Mouse (Mus musculus): Measurements from ENCODE around the gene Pcdh7. TPM values are rescaled to one million over a fixed set of nuclear protein-coding genes. Genes with fewer than 3 reads are reported as not detected.

The Pcdh7 gene
- polyA plus RNA-seq, 1 experiment from 2014 or later, result 28.9 TPM

DNA sequence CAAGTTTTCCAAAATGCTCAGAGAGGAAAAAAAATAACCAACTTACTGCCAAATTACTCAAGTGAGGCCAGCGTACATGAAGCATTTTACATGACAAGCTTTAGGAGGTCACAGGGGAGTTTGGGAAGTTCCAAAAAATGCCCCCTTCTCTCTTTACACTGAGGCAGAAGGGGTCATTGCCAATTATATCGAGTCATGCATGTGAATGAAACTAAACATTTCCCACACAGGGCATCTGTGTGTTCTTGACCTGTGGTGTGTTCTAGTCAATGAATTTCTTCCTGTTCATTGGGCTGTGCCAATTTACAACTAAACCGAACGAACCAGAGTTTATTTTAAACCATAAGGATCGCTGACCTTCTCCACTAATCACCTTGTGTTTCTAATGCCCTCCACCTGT lies 86.1 kb downstream of the Pcdh7 start:
- 73% methylated on average over 5 of the region's 5 CpGs for WGBS
- ATAC-seq, result no peak

DNA sequence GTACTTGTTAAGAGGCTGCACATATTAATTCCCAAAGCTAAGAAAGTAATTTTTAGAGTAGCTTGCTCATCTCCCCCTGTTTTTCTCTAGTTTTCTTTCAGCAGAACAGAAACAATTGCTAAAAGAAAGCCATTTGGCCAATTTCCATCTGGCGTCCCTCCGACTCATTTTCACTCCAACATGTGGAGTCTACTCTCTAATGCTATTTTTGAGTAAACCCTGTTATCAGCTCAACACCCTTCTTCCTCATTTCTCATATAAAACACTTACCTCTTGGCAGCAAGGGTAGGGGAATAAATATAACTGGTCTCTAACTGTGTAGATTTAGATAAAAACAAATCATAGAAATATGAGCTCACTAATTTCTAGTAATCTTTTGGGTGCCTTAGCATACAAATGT lies 89.6 kb downstream of the Pcdh7 start:
- WGBS, result 51% methylated on average over 2 of the region's 2 CpGs
- Histone ChIP-seq H3K4me1 (ENCODE audit: control insufficient read depth, insufficient read depth, low read depth, low read length) (no peaks in the 10 kb centered on the region), H3K27me3 (replicated peaks; ENCODE audit: control insufficient read depth, insufficient read depth, low read length) (no peaks in the 10 kb centered on the region), H3K9me3 (ENCODE audit: control insufficient read depth, low read length) (no peaks in the 10 kb centered on the region), H3K9ac (ENCODE audit: low read depth, low read length) (no peak overlapping the region), H3K4me2 (ENCODE audit: low read length) (no peak overlapping the region), H3K4me3 (ENCODE audit: low read length) (no peak overlapping the region), H3K27ac (ENCODE audit: low read depth, low read length) (no peak overlapping the region), H3K36me3 (ENCODE audit: control insufficient read depth, insufficient read depth, low read length) (no peaks in the 10 kb centered on the region)
- ATAC-seq, result no peak

More for the DNA sequence above, 86.1 kb downstream of the Pcdh7 start:
- no peak overlapping the region for H3K9ac ChIP-seq (ENCODE audit: low read depth, low read length)
- H3K4me1 ChIP-seq (ENCODE audit: control insufficient read depth, insufficient read depth, low read depth, low read length), result no peaks in the 10 kb centered on the region
- H3K27ac ChIP-seq (ENCODE audit: low read depth, low read length), result no peak overlapping the region
- H3K9me3 ChIP-seq (ENCODE audit: control insufficient read depth, low read length), result no peaks in the 10 kb centered on the region
- H3K36me3 ChIP-seq (ENCODE audit: control insufficient read depth, insufficient read depth, low read length), result no peaks in the 10 kb centered on the region
- no peak overlapping the region for H3K4me3 ChIP-seq (ENCODE audit: low read length)
- no peaks in the 10 kb centered on the region for H3K27me3 ChIP-seq (replicated peaks; ENCODE audit: control insufficient read depth, insufficient read depth, low read length)
- H3K4me2 ChIP-seq (ENCODE audit: low read length), result no peak overlapping the region

- Histone ChIP-seq H3K27me3 (replicated peaks; ENCODE audit: control insufficient read depth, insufficient read depth, low read length) (no peaks in the 10 kb centered on the region), H3K9me3 (ENCODE audit: control insufficient read depth, low read length) (no peaks in the 10 kb centered on the region), H3K4me1 (ENCODE audit: control insufficient read depth, insufficient read depth, low read depth, low read length) (no peaks in the 10 kb centered on the region), H3K4me3 (ENCODE audit: low read length) (no peak overlapping the region), H3K4me2 (ENCODE audit: low read length) (no peak overlapping the region), H3K36me3 (ENCODE audit: control insufficient read depth, insufficient read depth, low read length) (no peaks in the 10 kb centered on the region), H3K9ac (ENCODE audit: low read depth, low read length) (no peak overlapping the region), H3K27ac (ENCODE audit: low read depth, low read length) (no peak overlapping the region)
- no peak for ATAC-seq
- WGBS, result 68% methylated on average over 1 of the region's 1 CpGs
Measured at GRCm38 (mm10) chr5:57810641-57811040, 92.9 kb downstream of the Pcdh7 start.

DNA sequence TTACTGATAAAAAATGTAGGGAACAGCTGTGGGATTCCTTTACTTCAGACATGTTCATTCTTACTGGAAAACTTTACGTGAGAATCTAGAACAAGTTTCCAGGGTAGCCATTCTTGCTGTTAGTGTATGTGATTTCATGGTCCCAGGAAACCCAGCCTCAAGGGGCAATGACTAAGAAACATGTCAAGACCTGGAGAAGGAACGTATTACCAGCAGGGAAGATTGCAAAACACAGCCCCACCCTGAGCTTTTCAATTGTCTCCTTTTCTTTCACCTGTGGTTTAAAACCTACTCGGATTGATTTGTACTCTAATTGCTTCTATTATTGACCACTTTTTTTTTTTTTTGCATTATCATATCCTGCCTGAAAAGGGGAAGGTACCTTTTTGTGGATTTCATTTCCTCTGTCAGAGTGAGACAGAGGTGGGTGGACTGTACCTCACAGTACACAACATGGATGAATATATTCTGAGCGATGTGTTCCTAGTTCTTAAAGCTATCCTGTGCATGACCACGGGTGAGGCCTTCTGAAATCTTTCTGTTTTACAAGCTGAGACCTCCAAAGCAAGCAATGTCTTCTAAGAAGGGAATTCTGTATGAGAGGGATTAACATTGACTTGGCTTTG lies 98.3 kb downstream of the Pcdh7 start:
- H3K4me3 ChIP-seq (ENCODE audit: low read length), result no peak overlapping the region
- H3K27me3 ChIP-seq (replicated peaks; ENCODE audit: control insufficient read depth, insufficient read depth, low read length), result no peaks in the 10 kb centered on the region
- no peaks in the 10 kb centered on the region for H3K9me3 ChIP-seq (ENCODE audit: control insufficient read depth, low read length)
- no peak overlapping the region for H3K27ac ChIP-seq (ENCODE audit: low read depth, low read length)
- ATAC-seq, result no peak
- no peaks in the 10 kb centered on the region for H3K36me3 ChIP-seq (ENCODE audit: control insufficient read depth, insufficient read depth, low read length)
- H3K4me2 ChIP-seq (ENCODE audit: low read length), result no peak overlapping the region
- H3K4me1 ChIP-seq (ENCODE audit: control insufficient read depth, insufficient read depth, low read depth, low read length), result peaks cover 3% of the 10 kb centered on the region; the same call in 1 of the 2 replicates
- no peak overlapping the region for H3K9ac ChIP-seq (ENCODE audit: low read depth, low read length)
- 73% methylated on average over 5 of the region's 5 CpGs for WGBS

DNA sequence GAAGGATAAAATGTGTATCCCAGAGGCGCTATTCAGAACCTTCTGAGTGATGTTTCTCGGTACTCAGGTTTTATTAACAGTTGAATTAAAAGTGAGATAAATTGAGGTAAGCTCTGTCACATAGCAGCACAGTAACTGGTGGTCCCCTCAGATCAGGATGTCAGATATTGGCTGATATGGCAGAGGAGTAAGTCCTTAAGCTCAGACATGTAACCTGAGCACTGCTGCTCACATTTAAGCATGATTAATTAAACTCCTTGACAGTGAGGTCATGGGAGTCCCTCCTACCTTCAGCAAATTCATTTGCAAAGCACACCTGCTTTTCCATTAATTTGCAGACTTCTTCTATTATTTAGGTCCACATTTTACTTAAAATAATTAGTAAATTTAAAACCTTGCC lies 102.0 kb downstream of the Pcdh7 start:
- 74% methylated on average over 2 of the region's 2 CpGs for WGBS
- H3K27ac ChIP-seq (ENCODE audit: low read depth, low read length), result no peak overlapping the region
- 0 out of 2 replicates have a peak, but pooled peaks have one; percentile 37 for ATAC-seq
- peaks cover 3% of the 10 kb centered on the region; the same call in 1 of the 2 replicates for H3K4me1 ChIP-seq (ENCODE audit: control insufficient read depth, insufficient read depth, low read depth, low read length)
- H3K9ac ChIP-seq (ENCODE audit: low read depth, low read length), result no peak overlapping the region
- H3K27me3 ChIP-seq (replicated peaks; ENCODE audit: control insufficient read depth, insufficient read depth, low read length), result no peaks in the 10 kb centered on the region
- H3K4me3 ChIP-seq (ENCODE audit: low read length), result no peak overlapping the region
- no peaks in the 10 kb centered on the region for H3K36me3 ChIP-seq (ENCODE audit: control insufficient read depth, insufficient read depth, low read length)
- no peaks in the 10 kb centered on the region for H3K9me3 ChIP-seq (ENCODE audit: control insufficient read depth, low read length)
- no peak overlapping the region for H3K4me2 ChIP-seq (ENCODE audit: low read length)

DNA sequence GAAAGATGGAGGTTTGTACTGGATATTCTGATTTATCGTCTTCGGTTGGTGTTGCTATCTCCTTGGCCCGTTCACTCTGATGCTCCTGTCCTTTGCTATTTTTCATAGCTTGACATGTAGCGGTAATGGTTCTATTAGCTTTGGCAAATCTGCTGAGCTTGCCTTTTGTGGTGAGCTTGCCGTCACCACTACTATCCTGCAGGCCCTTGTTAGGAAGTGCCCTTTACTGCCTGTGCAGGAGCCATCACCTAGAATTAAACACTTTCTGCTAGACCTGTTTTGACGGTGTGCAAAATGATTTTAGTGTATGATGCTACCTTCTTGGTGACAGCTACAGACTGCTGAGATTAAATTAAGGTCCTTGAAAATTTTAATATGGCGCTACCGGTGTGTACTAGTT lies 103.3 kb downstream of the Pcdh7 start:
- no peaks in the 10 kb centered on the region for H3K36me3 ChIP-seq (ENCODE audit: control insufficient read depth, insufficient read depth, low read length)
- H3K27me3 ChIP-seq (replicated peaks; ENCODE audit: control insufficient read depth, insufficient read depth, low read length), result no peaks in the 10 kb centered on the region
- H3K4me3 ChIP-seq (ENCODE audit: low read length), result no peak overlapping the region
- H3K27ac ChIP-seq (ENCODE audit: low read depth, low read length), result no peak overlapping the region
- ATAC-seq, result peak; percentile 44
- H3K4me1 ChIP-seq (ENCODE audit: control insufficient read depth, insufficient read depth, low read depth, low read length), result peaks cover 3% of the 10 kb centered on the region; the same call in 1 of the 2 replicates
- no peak overlapping the region for H3K4me2 ChIP-seq (ENCODE audit: low read length)
- no peaks in the 10 kb centered on the region for H3K9me3 ChIP-seq (ENCODE audit: control insufficient read depth, low read length)
- WGBS, result 78% methylated on average over 8 of the region's 8 CpGs
- H3K9ac ChIP-seq (ENCODE audit: low read depth, low read length), result no peak overlapping the region

- Histone ChIP-seq H3K27me3 (replicated peaks; ENCODE audit: control insufficient read depth, insufficient read depth, low read length) (no peaks in the 10 kb centered on the region), H3K4me2 (ENCODE audit: low read length) (no peak overlapping the region), H3K36me3 (ENCODE audit: control insufficient read depth, insufficient read depth, low read length) (no peaks in the 10 kb centered on the region), H3K9ac (ENCODE audit: low read depth, low read length) (no peak overlapping the region), H3K4me3 (ENCODE audit: low read length) (no peak overlapping the region), H3K27ac (ENCODE audit: low read depth, low read length) (no peak overlapping the region), H3K9me3 (ENCODE audit: control insufficient read depth, low read length) (no peaks in the 10 kb centered on the region), H3K4me1 (ENCODE audit: control insufficient read depth, insufficient read depth, low read depth, low read length) (no peaks in the 10 kb centered on the region)
- WGBS, result 97% methylated on average over 3 of the region's 3 CpGs
- ATAC-seq, result no peak
Measured at GRCm38 (mm10) chr5:57828437-57828836, 110.7 kb downstream of the Pcdh7 start.

GRCm38 (mm10) chr5:57837150-57837549 lies 119.4 kb downstream of the Pcdh7 start:
- no peak overlapping the region for H3K27ac ChIP-seq (ENCODE audit: low read depth, low read length)
- no peak overlapping the region for H3K4me2 ChIP-seq (ENCODE audit: low read length)
- H3K36me3 ChIP-seq (ENCODE audit: control insufficient read depth, insufficient read depth, low read length), result no peaks in the 10 kb centered on the region
- no peak overlapping the region for H3K4me3 ChIP-seq (ENCODE audit: low read length)
- 65% methylated on average over 2 of the region's 2 CpGs for WGBS
- no peaks in the 10 kb centered on the region for H3K4me1 ChIP-seq (ENCODE audit: control insufficient read depth, insufficient read depth, low read depth, low read length)
- ATAC-seq, result no peak
- no peaks in the 10 kb centered on the region for H3K27me3 ChIP-seq (replicated peaks; ENCODE audit: control insufficient read depth, insufficient read depth, low read length)
- H3K9me3 ChIP-seq (ENCODE audit: control insufficient read depth, low read length), result no peaks in the 10 kb centered on the region
- H3K9ac ChIP-seq (ENCODE audit: low read depth, low read length), result no peak overlapping the region

DNA sequence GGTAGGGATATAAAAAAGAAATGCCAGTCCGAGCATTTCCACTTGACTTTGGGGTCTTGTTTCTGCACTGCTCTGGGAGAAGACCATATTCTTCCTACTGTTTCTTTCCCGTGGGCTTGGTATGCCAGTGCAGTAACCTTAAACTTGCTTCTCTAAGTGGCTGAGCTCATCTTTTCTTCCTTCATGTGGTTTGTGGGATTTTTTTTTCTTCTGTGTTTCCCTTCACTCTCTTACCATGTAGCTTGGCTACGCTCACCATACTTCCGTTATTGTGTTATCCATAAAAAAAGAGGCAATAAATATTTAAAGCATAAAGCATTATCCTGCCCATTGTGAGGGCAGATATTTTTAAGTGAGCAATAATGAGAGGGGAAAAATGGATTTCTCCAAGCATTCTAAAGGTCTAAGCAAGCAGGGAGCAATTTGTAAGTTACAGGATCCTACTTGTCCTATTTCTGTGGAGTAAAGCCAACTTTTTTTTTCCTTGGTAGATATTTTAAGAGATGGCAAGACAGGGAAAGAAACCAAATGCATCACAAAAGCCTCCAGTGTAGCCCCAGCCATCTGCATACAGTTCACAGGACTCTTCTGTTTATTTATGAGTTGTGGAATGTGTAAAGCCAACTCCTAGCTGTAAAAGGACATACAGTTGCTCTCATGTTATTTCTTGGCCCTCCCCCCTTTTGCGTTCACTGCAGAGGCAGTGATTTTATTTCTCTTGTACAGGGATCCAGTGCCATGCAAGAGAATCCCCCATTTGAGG lies 123.8 kb downstream of the Pcdh7 start:
- H3K27ac ChIP-seq (ENCODE audit: low read depth, low read length), result no peak overlapping the region
- H3K4me2 ChIP-seq (ENCODE audit: low read length), result no peak overlapping the region
- no peaks in the 10 kb centered on the region for H3K9me3 ChIP-seq (ENCODE audit: control insufficient read depth, low read length)
- 83% methylated on average over 5 of the region's 5 CpGs for WGBS
- no peaks in the 10 kb centered on the region for H3K4me1 ChIP-seq (ENCODE audit: control insufficient read depth, insufficient read depth, low read depth, low read length)
- ATAC-seq, result no peak
- no peaks in the 10 kb centered on the region for H3K27me3 ChIP-seq (replicated peaks; ENCODE audit: control insufficient read depth, insufficient read depth, low read length)
- no peaks in the 10 kb centered on the region for H3K36me3 ChIP-seq (ENCODE audit: control insufficient read depth, insufficient read depth, low read length)
- H3K4me3 ChIP-seq (ENCODE audit: low read length), result no peak overlapping the region
- H3K9ac ChIP-seq (ENCODE audit: low read depth, low read length), result no peak overlapping the region
